Mouse (Mus musculus): ENCODE data around the gene Selplg. TPM values are rescaled to one million over a fixed set of nuclear protein-coding genes. Genes with fewer than 3 reads are reported as not detected.

Selplg gene
- polyA plus RNA-seq, 1 experiment from 2014 or later: 2.3 TPM

- H3K36me3 ChIP-seq (ENCODE audit: control insufficient read depth, insufficient read depth, low read length): peaks cover 27% of the 10 kb centered on the region
- peak; percentile 75 for ATAC-seq (ENCODE audit: insufficient number of reproducible peaks, insufficient read depth, low FRiP score, low read depth)
- peak overlapping the region; percentile 66 for H3K4me2 ChIP-seq (ENCODE audit: low read length)
- H3K9ac ChIP-seq (ENCODE audit: low read length): peak overlapping the region; percentile 75
- peak overlapping the region; percentile 10 to 28 for H3K4me3 ChIP-seq (ENCODE audit: control insufficient read depth in 1 of 2, insufficient read depth in 1 of 2, low read depth in 1 of 2, low read length in 2 of 2)
- no peaks in the 10 kb centered on the region for H3K27me3 ChIP-seq (ENCODE audit: control insufficient read depth, insufficient read depth, low read length)
- H3K9me3 ChIP-seq (ENCODE audit: control insufficient read depth, low read length): no peaks in the 10 kb centered on the region
- H3K27ac ChIP-seq (replicated peaks in 1 of 2; ENCODE audit: control insufficient read depth in 1 of 2, insufficient read depth in 1 of 2, low read depth in 2 of 2, low read length in 2 of 2): peak overlapping the region; percentile 94 to 95
- WGBS: 6% methylated on average over 15 of the region's 15 CpGs
- peaks cover 64 to 81% of the 10 kb centered on the region in 2 experiments for H3K4me1 ChIP-seq (ENCODE audit: control insufficient read depth in 2 of 2, insufficient read depth in 2 of 2, low read length in 2 of 2)
Measured at GRCm38 (mm10) chr5:113872936-113873912, 40.8 kb upstream of the Selplg start.

- 76% methylated on average over 7 of the region's 7 CpGs for WGBS
- Histone ChIP-seq H3K9me3 (ENCODE audit: control insufficient read depth, low read length) (no peaks in the 10 kb centered on the region), H3K36me3 (ENCODE audit: control insufficient read depth, insufficient read depth, low read length) (peaks cover 17% of the 10 kb centered on the region), H3K4me2 (ENCODE audit: low read length) (no peak overlapping the region), H3K4me1 (ENCODE audit: control insufficient read depth in 2 of 2, insufficient read depth in 2 of 2, low read length in 2 of 2) (peaks cover 67 to 83% of the 10 kb centered on the region in 2 experiments), H3K27ac (replicated peaks in 1 of 2; ENCODE audit: control insufficient read depth in 1 of 2, insufficient read depth in 1 of 2, low read depth in 2 of 2, low read length in 2 of 2) (peak overlapping the region; percentile 94 to 95), H3K4me3 (ENCODE audit: control insufficient read depth in 1 of 2, insufficient read depth in 1 of 2, low read depth in 1 of 2, low read length in 2 of 2) (no peak overlapping the region), H3K9ac (ENCODE audit: low read length) (peak overlapping the region; percentile 61; the same call in 1 of the 2 replicates), H3K27me3 (ENCODE audit: control insufficient read depth, insufficient read depth, low read length) (no peaks in the 10 kb centered on the region)
- ATAC-seq (ENCODE audit: insufficient number of reproducible peaks, insufficient read depth, low FRiP score, low read depth): no peak
Measured at GRCm38 (mm10) chr5:113871903-113872548, 39.6 kb upstream of the Selplg start.

- H3K36me3 ChIP-seq (ENCODE audit: control insufficient read depth, insufficient read depth, low read length): peaks cover 4% of the 10 kb centered on the region
- H3K9me3 ChIP-seq (ENCODE audit: control insufficient read depth, low read length): no peaks in the 10 kb centered on the region
- H3K27me3 ChIP-seq (ENCODE audit: control insufficient read depth, insufficient read depth, low read length): no peaks in the 10 kb centered on the region
- WGBS: 27% methylated on average over 21 of the region's 21 CpGs
- peak overlapping the region; percentile 61 for H3K9ac ChIP-seq (ENCODE audit: low read length)
- no peak overlapping the region for H3K4me3 ChIP-seq (ENCODE audit: control insufficient read depth in 1 of 2, insufficient read depth in 1 of 2, low read depth in 1 of 2, low read length in 2 of 2)
- peaks cover 68 to 79% of the 10 kb centered on the region in 2 experiments for H3K4me1 ChIP-seq (ENCODE audit: control insufficient read depth in 2 of 2, insufficient read depth in 2 of 2, low read length in 2 of 2)
- peak overlapping the region; percentile 66 to 94 for H3K27ac ChIP-seq (replicated peaks in 1 of 2; ENCODE audit: control insufficient read depth in 1 of 2, insufficient read depth in 1 of 2, low read depth in 2 of 2, low read length in 2 of 2)
- peak overlapping the region; percentile 28 for H3K4me2 ChIP-seq (ENCODE audit: low read length)
- ATAC-seq (ENCODE audit: insufficient number of reproducible peaks, insufficient read depth, low FRiP score, low read depth): no peak
Measured at GRCm38 (mm10) chr5:113870393-113871040, 38.1 kb upstream of the Selplg start.

GRCm38 (mm10) chr5:113869132-113869531 lies 36.7 kb upstream of the Selplg start:
- Histone ChIP-seq H3K4me1 (ENCODE audit: control insufficient read depth in 2 of 2, insufficient read depth in 2 of 2, low read length in 2 of 2) (peaks cover 58 to 68% of the 10 kb centered on the region in 2 experiments), H3K4me2 (ENCODE audit: low read length) (0 out of 2 replicates have a peak overlapping the region, but pooled peaks have one; percentile 6), H3K9me3 (ENCODE audit: control insufficient read depth, low read length) (no peaks in the 10 kb centered on the region), H3K9ac (ENCODE audit: low read length) (no peak overlapping the region), H3K36me3 (ENCODE audit: control insufficient read depth, insufficient read depth, low read length) (peaks cover 14% of the 10 kb centered on the region), H3K27ac (replicated peaks in 1 of 2; ENCODE audit: control insufficient read depth in 1 of 2, insufficient read depth in 1 of 2, low read depth in 2 of 2, low read length in 2 of 2) (peak overlapping the region; percentile 15 to 61), H3K27me3 (ENCODE audit: control insufficient read depth, insufficient read depth, low read length) (no peaks in the 10 kb centered on the region), H3K4me3 (ENCODE audit: control insufficient read depth in 1 of 2, insufficient read depth in 1 of 2, low read depth in 1 of 2, low read length in 2 of 2) (no peak overlapping the region)
- WGBS: 40% methylated on average over 11 of the region's 11 CpGs
- peak; percentile 59 for ATAC-seq (ENCODE audit: insufficient number of reproducible peaks, insufficient read depth, low FRiP score, low read depth)

- no peaks in the 10 kb centered on the region for H3K27me3 ChIP-seq (ENCODE audit: control insufficient read depth, insufficient read depth, low read length)
- H3K9me3 ChIP-seq (ENCODE audit: control insufficient read depth, low read length): no peaks in the 10 kb centered on the region
- no peak overlapping the region for H3K27ac ChIP-seq (replicated peaks in 1 of 2; ENCODE audit: control insufficient read depth in 1 of 2, insufficient read depth in 1 of 2, low read depth in 2 of 2, low read length in 2 of 2)
- peaks cover 38% of the 10 kb centered on the region for H3K36me3 ChIP-seq (ENCODE audit: control insufficient read depth, insufficient read depth, low read length)
- no peak overlapping the region for H3K4me2 ChIP-seq (ENCODE audit: low read length)
- no peak overlapping the region for H3K9ac ChIP-seq (ENCODE audit: low read length)
- WGBS: 76% methylated on average over 6 of the region's 6 CpGs
- ATAC-seq (ENCODE audit: insufficient number of reproducible peaks, insufficient read depth, low FRiP score, low read depth): no peak
- peaks cover 20 to 26% of the 10 kb centered on the region in 2 experiments for H3K4me1 ChIP-seq (ENCODE audit: control insufficient read depth in 2 of 2, insufficient read depth in 2 of 2, low read length in 2 of 2)
- no peak overlapping the region for H3K4me3 ChIP-seq (ENCODE audit: control insufficient read depth in 1 of 2, insufficient read depth in 1 of 2, low read depth in 1 of 2, low read length in 2 of 2)
Measured at GRCm38 (mm10) chr5:113864992-113865391, 32.5 kb upstream of the Selplg start.

GRCm38 (mm10) chr5:113863994-113864393 lies 31.6 kb upstream of the Selplg start:
- 94% methylated on average over 12 of the region's 12 CpGs for WGBS
- no peaks in the 10 kb centered on the region for H3K9me3 ChIP-seq (ENCODE audit: control insufficient read depth, low read length)
- no peaks in the 10 kb centered on the region for H3K27me3 ChIP-seq (ENCODE audit: control insufficient read depth, insufficient read depth, low read length)
- H3K36me3 ChIP-seq (ENCODE audit: control insufficient read depth, insufficient read depth, low read length): peaks cover 38% of the 10 kb centered on the region
- no peak overlapping the region for H3K4me3 ChIP-seq (ENCODE audit: control insufficient read depth in 1 of 2, insufficient read depth in 1 of 2, low read depth in 1 of 2, low read length in 2 of 2)
- H3K27ac ChIP-seq (replicated peaks in 1 of 2; ENCODE audit: control insufficient read depth in 1 of 2, insufficient read depth in 1 of 2, low read depth in 2 of 2, low read length in 2 of 2): no peak overlapping the region
- peaks cover 18 to 25% of the 10 kb centered on the region in 2 experiments for H3K4me1 ChIP-seq (ENCODE audit: control insufficient read depth in 2 of 2, insufficient read depth in 2 of 2, low read length in 2 of 2)
- no peak overlapping the region for H3K4me2 ChIP-seq (ENCODE audit: low read length)
- ATAC-seq (ENCODE audit: insufficient number of reproducible peaks, insufficient read depth, low FRiP score, low read depth): no peak
- no peak overlapping the region for H3K9ac ChIP-seq (ENCODE audit: low read length)

- H3K27ac ChIP-seq (replicated peaks in 1 of 2; ENCODE audit: control insufficient read depth in 1 of 2, insufficient read depth in 1 of 2, low read depth in 2 of 2, low read length in 2 of 2): no peak overlapping the region
- H3K9ac ChIP-seq (ENCODE audit: low read length): no peak overlapping the region
- no peak overlapping the region for H3K4me3 ChIP-seq (ENCODE audit: control insufficient read depth in 1 of 2, insufficient read depth in 1 of 2, low read depth in 1 of 2, low read length in 2 of 2)
- no peak overlapping the region for H3K4me2 ChIP-seq (ENCODE audit: low read length)
- H3K36me3 ChIP-seq (ENCODE audit: control insufficient read depth, insufficient read depth, low read length): peaks cover 42% of the 10 kb centered on the region
- H3K4me1 ChIP-seq (ENCODE audit: control insufficient read depth in 2 of 2, insufficient read depth in 2 of 2, low read length in 2 of 2): peaks cover 20 to 28% of the 10 kb centered on the region in 2 experiments
- no peaks in the 10 kb centered on the region for H3K9me3 ChIP-seq (ENCODE audit: control insufficient read depth, low read length)
- 94% methylated on average over 4 of the region's 4 CpGs for WGBS
- no peaks in the 10 kb centered on the region for H3K27me3 ChIP-seq (ENCODE audit: control insufficient read depth, insufficient read depth, low read length)
- ATAC-seq (ENCODE audit: insufficient number of reproducible peaks, insufficient read depth, low FRiP score, low read depth): no peak
Measured at GRCm38 (mm10) chr5:113862418-113862817, 30.0 kb upstream of the Selplg start.
